In the genomic region with DNA sequence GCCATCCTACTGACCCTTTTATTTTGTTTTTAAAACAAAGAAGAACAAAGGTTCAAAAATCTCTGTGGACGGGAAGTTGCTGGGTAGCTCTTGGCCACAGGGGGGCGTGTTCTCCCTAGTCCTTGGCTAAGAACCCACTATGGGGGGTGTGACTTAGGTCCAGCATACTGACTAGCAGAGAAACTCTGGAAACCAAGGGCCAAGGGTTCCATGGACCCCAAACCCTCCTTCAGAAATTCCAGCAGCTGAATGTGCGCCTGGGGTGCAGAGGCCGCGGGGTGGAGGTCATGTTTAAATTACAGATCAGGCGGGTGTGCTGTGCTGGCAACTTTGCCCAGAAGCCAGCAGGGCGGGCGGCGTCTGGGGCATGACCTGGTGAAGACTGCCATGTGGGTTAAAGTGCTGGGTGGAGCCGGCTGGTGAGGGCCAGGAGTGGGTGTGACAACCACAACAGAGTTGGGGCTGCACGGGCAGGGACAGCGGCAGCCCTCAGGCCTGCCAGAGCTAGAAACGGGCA, we compare ENCODE assay signal across 7 mouse cellular contexts. TPM values are rescaled to one million over a fixed set of nuclear protein-coding genes. Genes with fewer than 3 reads are reported as not detected.
DNase-seq lines count a peak whose midpoint lies in the region; ATAC-seq and TF ChIP-seq lines count a peak whose summit lies in the region.

No protein-coding gene starts in this region.

- peak; percentile 79 for TF ChIP-seq CTCF in intestine, postnatal 0 days (IDR thresholded peaks at IDR 0.05; ENCODE audit: low read depth)
- TF ChIP-seq CTCF in lung, adult 2 months (IDR thresholded peaks at IDR 0.05; ENCODE audit: insufficient read depth, low read length): peak; percentile 51

- no peak for TF ChIP-seq POLR2A in lung, adult 2 months (IDR thresholded peaks at IDR 0.05; ENCODE audit: borderline replicate concordance, extremely low read depth, low read depth, low read length)

- H3K27ac ChIP-seq in intestine, postnatal 0 days (ENCODE audit: low read depth, low read length): no peak overlapping the region; the same call in 1 of the 2 replicates

- peak overlapping the region; percentile 31; the same call in 1 of the 2 replicates for H3K4me2 ChIP-seq in intestine, postnatal 0 days (replicated peaks; ENCODE audit: low read depth)

- peak; percentile 71 for DNase-seq in left cerebral cortex, postnatal 4 days
- no peak for DNase-seq in left cerebral cortex, adult 11 months (ENCODE audit: low spot score)
- peak; percentile 68 for DNase-seq in NIH3T3 (ENCODE audit: low read depth)
- peak; percentile 14 to 48 for DNase-seq in cerebellum, postnatal 25 days
- DNase-seq in lung, adult 2 months: peak; percentile 66
- DNase-seq in spleen, postnatal 36 days (ENCODE audit: low spot score in 2 of 2): peak; percentile 67 to 78

- H3K4me1 ChIP-seq in intestine, postnatal 0 days (replicated peaks; ENCODE audit: control insufficient read depth, insufficient read depth, low read length): no peaks in the 10 kb centered on the region
- peaks cover 11% of the 10 kb centered on the region for H3K4me1 ChIP-seq in lung, adult 2 months (ENCODE audit: control insufficient read depth, insufficient read depth, low read length)

- WGBS in intestine, postnatal 0 days: 36% methylated on average over 13 of the region's 13 CpGs
- WGBS in lung, adult 2 months: 40% methylated on average over 13 of the region's 13 CpGs

- intact Hi-C loops in left cerebral cortex, postnatal 4 days (cut with DNase I): no loop called here

- no peaks in the 10 kb centered on the region for H3K9me3 ChIP-seq in intestine, postnatal 0 days (ENCODE audit: control insufficient read depth)

- ATAC-seq in intestine, postnatal 0 days: peak; percentile 23; the same call in 1 of the 2 replicates

- H3K27me3 ChIP-seq in intestine, postnatal 0 days (replicated peaks; ENCODE audit: control insufficient read depth, insufficient read depth, low read length): no peaks in the 10 kb centered on the region

- H3K9ac ChIP-seq in intestine, postnatal 0 days (ENCODE audit: low read depth, low read length): no peak overlapping the region

- no peak overlapping the region for H3K4me3 ChIP-seq in intestine, postnatal 0 days (ENCODE audit: low read depth, low read length)
- H3K4me3 ChIP-seq in lung, adult 2 months (replicated peaks; ENCODE audit: extremely low read depth, low read depth, low read length): no peak overlapping the region

- no peaks in the 10 kb centered on the region for H3K36me3 ChIP-seq in intestine, postnatal 0 days (ENCODE audit: control insufficient read depth, insufficient read depth)

RNA-seq across cellular contexts. Expression of gene Sema4b, which starts 29.9 kb away (rescaled TPM):
- total RNA-seq in left cerebral cortex, postnatal 4 days (2021): 10 to 100 TPM; 31.4 to 33.9 TPM
- 23.1 and 25.1 TPM in 2 replicates for polyA plus RNA-seq in intestine, postnatal 0 days (2015; fragmentation: Nextera tagmentation; extraction: Ambion mirVana)
- 14.7 and 19.0 TPM in 2 replicates for polyA plus RNA-seq in lung, adult 2 months (2012; rRNA removed)

RNA-seq across cellular contexts. Expression of gene Idh2, which starts 41.6 kb away (rescaled TPM):
- 10 to 100 TPM; 66.4 to 74.7 TPM for total RNA-seq in left cerebral cortex, postnatal 4 days (2021)
- polyA plus RNA-seq in intestine, postnatal 0 days (2015; fragmentation: Nextera tagmentation; extraction: Ambion mirVana): 185 and 190 TPM in 2 replicates
- polyA plus RNA-seq in lung, adult 2 months (2012; rRNA removed): 144 and 162 TPM in 2 replicates
